Mouse (Mus musculus) MEL (cell line): ENCODE data around the gene Syn3. TPM values are rescaled to one million over a fixed set of nuclear protein-coding genes. Genes with fewer than 3 reads are reported as not detected.

Experiments
- DNase-seq: peaks from one replicate; pipeline ENCODE4 v3.0.0; 2011; ENCODE audit warnings: low read depth, low spot score
- H3K27ac ChIP-seq: 2 replicates; pipeline ENCODE4 v1.5.1; 2012; ENCODE audit warnings: low read depth, mild to moderate bottlenecking, control low read depth, low read length, moderate library complexity; ENCODE audit not compliant: control insufficient read depth
- H3K27me3 ChIP-seq, 2 experiments: fragments of 150-350 bp in 1 of 2; sonication (generic) in 1 of 2; 2 replicates each; pipeline ENCODE4 v1.6.1; 2012; ENCODE audit warnings: low read length in 2 of 2, mild to moderate bottlenecking in 2 of 2, improper control_type of control experiment in 1 of 2, moderate library complexity in 1 of 2; ENCODE audit not compliant: insufficient read depth in 2 of 2, control insufficient read depth in 1 of 2
- H3K36me3 ChIP-seq, 2 experiments: 2 replicates each; pipeline ENCODE4 v1.6.1; 2012 to 2014; ENCODE audit warnings: low read length in 2 of 2, improper control_type of control experiment in 1 of 2, inconsistent platforms in 1 of 2, mild to moderate bottlenecking in 1 of 2; ENCODE audit not compliant: insufficient read depth in 2 of 2, control insufficient read depth in 1 of 2
- H3K4me1 ChIP-seq, 2 experiments: fragments of 150-350 bp in 1 of 2; sonication (generic) in 1 of 2; 2 replicates each; pipeline ENCODE4 v1.6.1; 2012; ENCODE audit warnings: low read length in 2 of 2, improper control_type of control experiment in 1 of 2, mild to moderate bottlenecking in 1 of 2; ENCODE audit not compliant: insufficient read depth in 2 of 2, control insufficient read depth in 1 of 2
- H3K4me3 ChIP-seq, 2 experiments: fragments of 150-350 bp in 1 of 2; sonication (generic) in 1 of 2; 2 replicates each; pipeline ENCODE4 v1.5.1; 2012; ENCODE audit warnings: low read depth in 2 of 2, low read length in 2 of 2, mild to moderate bottlenecking in 2 of 2, moderate library complexity in 2 of 2, control low read depth in 1 of 2, improper control_type of control experiment in 1 of 2; ENCODE audit not compliant: control insufficient read depth in 1 of 2, insufficient read depth in 1 of 2
- H3K79me2 ChIP-seq: 2 replicates; pipeline ENCODE4 v1.6.1; 2012; ENCODE audit warnings: mild to moderate bottlenecking, low read length, moderate library complexity; ENCODE audit not compliant: control insufficient read depth, poor library complexity, insufficient read depth
- H3K9ac ChIP-seq: 2 replicates; pipeline ENCODE4 v1.6.1; 2012; ENCODE audit warnings: low read depth, mild to moderate bottlenecking, control low read depth, low read length, moderate library complexity; ENCODE audit not compliant: control insufficient read depth, poor library complexity, severe bottlenecking
- H3K9me3 ChIP-seq: fragments of 150-350 bp; sonication (generic); replicated peaks from 2 replicates; pipeline ENCODE4 v1.6.1; 2012; ENCODE audit warnings: mild to moderate bottlenecking, low read length, improper control_type of control experiment, moderate library complexity; ENCODE audit not compliant: insufficient read depth
- BHLHE40 ChIP-seq: IDR thresholded peaks from 2 replicates; pipeline ENCODE4 v1.6.1; 2012; ENCODE audit warnings: low read depth, mild to moderate bottlenecking, inconsistent platforms, low read length, improper control_type of control experiment, borderline replicate concordance
- CHD1 ChIP-seq: IDR thresholded peaks from 2 replicates; pipeline ENCODE4 v1.6.1; 2012; ENCODE audit warnings: low read depth, mild to moderate bottlenecking, inconsistent platforms, low read length, improper control_type of control experiment
- CTCF ChIP-seq, 3 experiments: IDR thresholded peaks in 2 of 3; conservative IDR thresholded peaks in 1 of 3; 2 replicates each; pipeline ENCODE4 v1.5.1; 2011 to 2012; ENCODE audit warnings: low read length in 3 of 3, low read depth in 2 of 3, mild to moderate bottlenecking in 2 of 3, improper control_type of control experiment in 1 of 3, inconsistent platforms in 1 of 3, mixed read lengths in 1 of 3, moderate library complexity in 1 of 3; ENCODE audit not compliant: control insufficient read depth in 1 of 3, insufficient read depth in 1 of 3, poor library complexity in 1 of 3, severe bottlenecking in 1 of 3
- GABPA ChIP-seq: IDR thresholded peaks from 2 replicates; pipeline ENCODE4 v1.6.1; 2012; ENCODE audit warnings: low read depth, mild to moderate bottlenecking, inconsistent platforms, low read length, improper control_type of control experiment, moderate library complexity
- GATA1 ChIP-seq: IDR thresholded peaks from 2 replicates; pipeline ENCODE4 v1.6.1; 2011; ENCODE audit warnings: low read depth, low read length, improper control_type of control experiment
- HCFC1 ChIP-seq: IDR thresholded peaks from 2 replicates; pipeline ENCODE4 v1.6.1; 2012; ENCODE audit warnings: low read depth, mild to moderate bottlenecking, inconsistent platforms, low read length, improper control_type of control experiment, moderate library complexity
- KAT2A ChIP-seq: conservative IDR thresholded peaks from 2 replicates; pipeline ENCODE4 v1.6.1; 2012; ENCODE audit warnings: low read depth, low read length, improper control_type of control experiment, inconsistent platforms
- MAFK ChIP-seq: IDR thresholded peaks from 2 replicates; pipeline ENCODE4 v1.6.1; 2011; ENCODE audit warnings: low read depth, mild to moderate bottlenecking, low read length, improper control_type of control experiment, borderline replicate concordance
- MAZ ChIP-seq: IDR thresholded peaks from 2 replicates; pipeline ENCODE4 v1.6.1; 2012; ENCODE audit warnings: low read depth, mild to moderate bottlenecking, inconsistent platforms, low read length, improper control_type of control experiment
- MEF2A ChIP-seq: IDR thresholded peaks from 2 replicates; pipeline ENCODE4 v1.6.1; 2014; ENCODE audit warnings: low read depth, mild to moderate bottlenecking, inconsistent platforms, low read length, improper control_type of control experiment; ENCODE audit not compliant: poor library complexity, insufficient replicate concordance, severe bottlenecking; ENCODE audit errors: extremely low read depth
- MXI1 ChIP-seq: IDR thresholded peaks from 2 replicates; pipeline ENCODE4 v1.6.1; 2011; ENCODE audit warnings: mild to moderate bottlenecking, low read depth, low read length, improper control_type of control experiment
- MYC ChIP-seq: IDR thresholded peaks from 2 replicates; pipeline ENCODE4 v1.6.1; 2011; ENCODE audit warnings: low read depth, mild to moderate bottlenecking, low read length, improper control_type of control experiment, moderate library complexity
- NELFE ChIP-seq: IDR thresholded peaks from 2 replicates; pipeline ENCODE4 v1.6.1; 2011; ENCODE audit warnings: low read depth, low read length, improper control_type of control experiment
- POLR2A ChIP-seq, 2 experiments: IDR thresholded peaks; 2 replicates each; pipeline ENCODE4 v1.6.1; 2011 to 2012; ENCODE audit warnings: low read length in 2 of 2, mild to moderate bottlenecking in 2 of 2, control low read depth in 1 of 2, improper control_type of control experiment in 1 of 2, low read depth in 1 of 2, moderate library complexity in 1 of 2; ENCODE audit not compliant: control insufficient read depth in 1 of 2, insufficient read depth in 1 of 2, poor library complexity in 1 of 2
- POLR2AphosphoS2 ChIP-seq: IDR thresholded peaks from 2 replicates; pipeline ENCODE4 v1.6.1; 2011; ENCODE audit warnings: low read length, improper control_type of control experiment
- RAD21 ChIP-seq: IDR thresholded peaks from 2 replicates; pipeline ENCODE4 v1.6.1; 2011; ENCODE audit warnings: mild to moderate bottlenecking, low read depth, low read length, improper control_type of control experiment
- RCOR1 ChIP-seq: IDR thresholded peaks from 2 replicates; pipeline ENCODE4 v1.6.1; 2012; ENCODE audit warnings: low read depth, mild to moderate bottlenecking, inconsistent platforms, low read length, improper control_type of control experiment
- SIN3A ChIP-seq: IDR thresholded peaks from 2 replicates; pipeline ENCODE4 v1.6.1; 2012; ENCODE audit warnings: low read length, improper control_type of control experiment, inconsistent platforms
- SMC3 ChIP-seq: IDR thresholded peaks from 2 replicates; pipeline ENCODE4 v1.6.1; 2011; ENCODE audit warnings: low read depth, low read length, improper control_type of control experiment
- TAL1 ChIP-seq: IDR thresholded peaks from 2 replicates; pipeline ENCODE4 v1.6.1; 2012; ENCODE audit warnings: mild to moderate bottlenecking, inconsistent platforms, low read length, moderate library complexity, mixed read lengths
- TBP ChIP-seq: IDR thresholded peaks from 2 replicates; pipeline ENCODE4 v1.8.0; 2011; ENCODE audit warnings: low read depth, low read length, improper control_type of control experiment
- USF2 ChIP-seq, 2 experiments: IDR thresholded peaks; 2 replicates each; pipeline ENCODE4 v1.6.1; 2011 to 2012; ENCODE audit warnings: improper control_type of control experiment in 2 of 2, low read length in 2 of 2, borderline replicate concordance in 1 of 2, inconsistent platforms in 1 of 2, low read depth in 1 of 2, mild to moderate bottlenecking in 1 of 2; ENCODE audit not compliant: insufficient read depth in 1 of 2
- ZC3H11A ChIP-seq: IDR thresholded peaks from 2 replicates; pipeline ENCODE4 v1.6.1; 2012; ENCODE audit warnings: low read depth, mild to moderate bottlenecking, inconsistent platforms, low read length, improper control_type of control experiment
- ZKSCAN1 ChIP-seq: IDR thresholded peaks from 2 replicates; pipeline ENCODE4 v1.6.1; 2012; ENCODE audit warnings: low read depth, mild to moderate bottlenecking, inconsistent platforms, low read length, improper control_type of control experiment, moderate library complexity
- ZNF384 ChIP-seq: IDR thresholded peaks from 2 replicates; pipeline ENCODE4 v1.6.1; 2012; ENCODE audit warnings: low read depth, mild to moderate bottlenecking, inconsistent platforms, low read length, improper control_type of control experiment
- polyA plus RNA-seq, 2 experiments: library from polyadenylated mRNA; stranded (reverse) in 1 of 2; unstranded in 1 of 2; fragments of >175 nt in 1 of 2; fragments of >200 nt in 1 of 2; gene quantifications; 2 replicates each; pipeline versions ENCODE4 v1.2.1 to v1.2.4; 2012; ENCODE audit warnings: low replicate concordance in 2 of 2, low read depth in 1 of 2; ENCODE audit not compliant: insufficient read length in 2 of 2, insufficient read depth in 1 of 2, missing spikeins in 1 of 2
- total RNA-seq: library from RNA; depleted of rRNA; stranded (reverse); fragments of 300-350 nt; gene quantifications from 2 replicates; pipeline ENCODE4 v1.2.3, GENCODE M21; 2012

Gene Syn3
- total and polyA plus RNA-seq, 3 experiments: 0.06 TPM; not detected in 2

GRCm38 (mm10) chr10:86188614-86189013 lies 310.1 kb downstream of the Syn3 start:
- DNase-seq: no peak
- TF ChIP-seq SMC3 (no peak), CHD1 (no peak), GATA1 (no peak), KAT2A (no peak), RCOR1 (no peak), RAD21 (no peak), MEF2A (no peak), MAZ (no peak)

GRCm38 (mm10) chr10:86187881-86188280 lies 310.8 kb downstream of the Syn3 start:
- Histone ChIP-seq H3K36me3 (no peaks in the 10 kb centered on the region), H3K9me3 (no peaks in the 10 kb centered on the region), H3K79me2 (no peaks in the 10 kb centered on the region), H3K27ac (no peak overlapping the region), H3K4me1 (no peaks in the 10 kb centered on the region), H3K27me3 (no peaks in the 10 kb centered on the region), H3K9ac (no peak overlapping the region), H3K4me3 (no peak overlapping the region)
- TF ChIP-seq TAL1 (no peak), RAD21 (no peak), MAZ (no peak), CHD1 (no peak), SMC3 (no peak), MAFK (no peak), GABPA (no peak), ZC3H11A (no peak), MXI1 (no peak)
- no peak for DNase-seq

More at GRCm38 (mm10) chr10:86188614-86189013, 310.1 kb downstream of the Syn3 start:
- no peak overlapping the region for H3K27ac ChIP-seq
- H3K4me1 ChIP-seq: no peaks in the 10 kb centered on the region
- no peaks in the 10 kb centered on the region for H3K27me3 ChIP-seq
- H3K9me3 ChIP-seq: no peaks in the 10 kb centered on the region
- no peaks in the 10 kb centered on the region for H3K36me3 ChIP-seq
- H3K4me3 ChIP-seq: no peak overlapping the region
- H3K79me2 ChIP-seq: no peaks in the 10 kb centered on the region
- no peak overlapping the region for H3K9ac ChIP-seq

- Histone ChIP-seq H3K36me3 (no peaks in the 10 kb centered on the region), H3K27ac (no peak overlapping the region), H3K9me3 (no peaks in the 10 kb centered on the region), H3K79me2 (no peaks in the 10 kb centered on the region), H3K9ac (no peak overlapping the region), H3K27me3 (no peaks in the 10 kb centered on the region), H3K4me1 (no peaks in the 10 kb centered on the region), H3K4me3 (no peak overlapping the region)
- DNase-seq: no peak
- TF ChIP-seq RCOR1: no peak
- TF ChIP-seq SIN3A: no peak
- no peak for TF ChIP-seq TAL1
- TF ChIP-seq USF2 (IDR thresholded peaks at IDR 0.05; ENCODE audit: borderline replicate concordance in 1 of 2, insufficient read depth in 1 of 2, low read depth in 1 of 2, low read length in 2 of 2): no peak
- no peak for TF ChIP-seq HCFC1
- no peak for TF ChIP-seq BHLHE40
- no peak for TF ChIP-seq RAD21
- TF ChIP-seq NELFE: no peak
- TF ChIP-seq POLR2A (IDR thresholded peaks at IDR 0.05; ENCODE audit: control insufficient read depth in 1 of 2, insufficient read depth in 1 of 2, low read depth in 1 of 2, low read length in 2 of 2, poor library complexity in 1 of 2): no peak
- no peak for TF ChIP-seq ZKSCAN1
- TF ChIP-seq TBP: no peak
- no peak for TF ChIP-seq CTCF (IDR thresholded peaks at IDR 0.05 in 2 of 3, conservative IDR thresholded peaks at IDR 0.05 in 1 of 3; ENCODE audit: control insufficient read depth in 1 of 3, insufficient read depth in 1 of 3, low read depth in 2 of 3, low read length in 3 of 3, poor library complexity in 1 of 3, severe bottlenecking in 1 of 3)
- no peak for TF ChIP-seq MEF2A
- no peak for TF ChIP-seq ZNF384
- TF ChIP-seq POLR2AphosphoS2: no peak
- no peak for TF ChIP-seq MYC
Observed at GRCm38 (mm10) chr10:86183148-86183885, 315.4 kb downstream of the Syn3 start.
